Mouse (Mus musculus): ENCODE data around the gene Smoc2. TPM values are rescaled to one million over a fixed set of nuclear protein-coding genes. Genes with fewer than 3 reads are reported as not detected.

Smoc2 gene
- total and polyA plus RNA-seq, 3 experiments = 0.34 TPM; not detected in 2

GRCm38 (mm10) chr17:14371606-14372005, 92.3 kb downstream of the Smoc2 start:
- Histone ChIP-seq H3K4me2 (ENCODE audit: insufficient read depth, low read depth, poor library complexity, severe bottlenecking) (no peak overlapping the region), H3K27ac (ENCODE audit: insufficient read depth, low read depth) (no peak overlapping the region), H3K9ac (ENCODE audit: insufficient read depth, low read depth) (no peak overlapping the region), H3K4me3 (replicated peaks in 1 of 3; ENCODE audit: low read depth in 2 of 3, low read length in 2 of 3, poor library complexity in 1 of 3) (no peak overlapping the region), H3K9me3 (replicated peaks; ENCODE audit: low read length) (no peaks in the 10 kb centered on the region), H3K79me2 (replicated peaks; ENCODE audit: control insufficient read depth, extremely low read depth, insufficient read depth, poor library complexity, severe bottlenecking) (no peaks in the 10 kb centered on the region), H3K4me1 (ENCODE audit: control insufficient read depth in 1 of 2, insufficient read depth in 2 of 2) (no peaks in the 10 kb centered on the region), H3K27me3 (replicated peaks) (peaks cover 46% of the 10 kb centered on the region), H3K36me3 (replicated peaks in 1 of 2; ENCODE audit: control insufficient read depth in 1 of 2, insufficient read depth in 1 of 2, low read length in 1 of 2) (no peaks in the 10 kb centered on the region)
- in situ Hi-C loops (cut with MboI; ENCODE audit: low pct_ligation_motif_present, low pct_unique_long_range_greater_than_20kb, low sequenced_read_pairs) = no loop called here
- DNase-seq (ENCODE audit: extremely low read depth) = no peak
- dilution Hi-C loops (cut with MboI; ENCODE audit: extremely low pct_ligation_motif_present, extremely low pct_unique_long_range_greater_than_20kb, low sequenced_read_pairs) = no loop called here
- TF ChIP-seq HCFC1 (IDR thresholded peaks at IDR 0.05; ENCODE audit: low read depth, low read length) (no peak), TCF12 (IDR thresholded peaks at IDR 0.05; ENCODE audit: low read depth, low read length) (no peak)

GRCm38 (mm10) chr17:14372324-14373145, 93.2 kb downstream of the Smoc2 start:
- Histone ChIP-seq H3K27me3 (replicated peaks) (peaks cover 46% of the 10 kb centered on the region), H3K27ac (ENCODE audit: insufficient read depth, low read depth) (no peak overlapping the region), H3K9me3 (replicated peaks; ENCODE audit: low read length) (no peaks in the 10 kb centered on the region), H3K36me3 (replicated peaks in 1 of 2; ENCODE audit: control insufficient read depth in 1 of 2, insufficient read depth in 1 of 2, low read length in 1 of 2) (no peaks in the 10 kb centered on the region), H3K9ac (ENCODE audit: insufficient read depth, low read depth) (no peak overlapping the region), H3K4me1 (ENCODE audit: control insufficient read depth in 1 of 2, insufficient read depth in 2 of 2) (no peaks in the 10 kb centered on the region), H3K4me2 (ENCODE audit: insufficient read depth, low read depth, poor library complexity, severe bottlenecking) (no peak overlapping the region), H3K79me2 (replicated peaks; ENCODE audit: control insufficient read depth, extremely low read depth, insufficient read depth, poor library complexity, severe bottlenecking) (no peaks in the 10 kb centered on the region), H3K4me3 (replicated peaks in 1 of 3; ENCODE audit: low read depth in 2 of 3, low read length in 2 of 3, poor library complexity in 1 of 3) (no peak overlapping the region)
- in situ Hi-C loops (cut with MboI; ENCODE audit: low pct_ligation_motif_present, low pct_unique_long_range_greater_than_20kb, low sequenced_read_pairs) (no loop called here), dilution Hi-C loops (cut with MboI; ENCODE audit: extremely low pct_ligation_motif_present, extremely low pct_unique_long_range_greater_than_20kb, low sequenced_read_pairs) (no loop called here)
- DNase-seq (ENCODE audit: extremely low read depth) = no peak
- no peak for TF ChIP-seq MAX (IDR thresholded peaks at IDR 0.05; ENCODE audit: low read length)
- no peak for TF ChIP-seq CHD1 (IDR thresholded peaks at IDR 0.05; ENCODE audit: low read depth, low read length)
- no peak for TF ChIP-seq GABPA (IDR thresholded peaks at IDR 0.05; ENCODE audit: insufficient replicate concordance, low read depth, low read length)
- TF ChIP-seq RAD21 (IDR thresholded peaks at IDR 0.05; ENCODE audit: low read depth, low read length) = no peak
- TF ChIP-seq ETS1 (conservative IDR thresholded peaks at IDR 0.05; ENCODE audit: low read depth, low read length) = no peak

- dilution Hi-C loops (cut with MboI; ENCODE audit: extremely low pct_ligation_motif_present, extremely low pct_unique_long_range_greater_than_20kb, low sequenced_read_pairs) = no loop called here
- no peak overlapping the region for H3K4me2 ChIP-seq (ENCODE audit: insufficient read depth, low read depth, poor library complexity, severe bottlenecking)
Observed at GRCm38 (mm10) chr17:14378692-14379446, 99.6 kb downstream of the Smoc2 start.

More at GRCm38 (mm10) chr17:14378692-14379446, 99.6 kb downstream of the Smoc2 start:
- H3K9ac ChIP-seq (ENCODE audit: insufficient read depth, low read depth) = no peak overlapping the region
- H3K4me3 ChIP-seq (replicated peaks in 1 of 3; ENCODE audit: low read depth in 2 of 3, low read length in 2 of 3, poor library complexity in 1 of 3) = no peak overlapping the region
- H3K4me1 ChIP-seq (ENCODE audit: control insufficient read depth in 1 of 2, insufficient read depth in 2 of 2) = no peaks in the 10 kb centered on the region
- H3K27ac ChIP-seq (ENCODE audit: insufficient read depth, low read depth) = no peak overlapping the region
- no peak for TF ChIP-seq USF2 (conservative IDR thresholded peaks at IDR 0.05; ENCODE audit: low read depth, low read length)
- DNase-seq (ENCODE audit: extremely low read depth) = no peak
- in situ Hi-C loops (cut with MboI; ENCODE audit: low pct_ligation_motif_present, low pct_unique_long_range_greater_than_20kb, low sequenced_read_pairs) = no loop called here
- H3K79me2 ChIP-seq (replicated peaks; ENCODE audit: control insufficient read depth, extremely low read depth, insufficient read depth, poor library complexity, severe bottlenecking) = no peaks in the 10 kb centered on the region
- no peaks in the 10 kb centered on the region for H3K36me3 ChIP-seq (replicated peaks in 1 of 2; ENCODE audit: control insufficient read depth in 1 of 2, insufficient read depth in 1 of 2, low read length in 1 of 2)
- H3K9me3 ChIP-seq (replicated peaks; ENCODE audit: low read length) = no peaks in the 10 kb centered on the region
- H3K27me3 ChIP-seq (replicated peaks) = peaks cover 24% of the 10 kb centered on the region

All from CH12.LX (cell line).